Comparison of ENCODE assay signal across 15 mouse cellular contexts in genomic region chr15:7508535-7508934, GRCm38 (mm10).
DNase-seq lines count a peak whose midpoint lies in the region; ATAC-seq and TF ChIP-seq lines count a peak whose summit lies in the region.
"Had no signal": no experiment of that assay in that cellular context is flagged by ENCODE, and none has a peak within 500 bp of the region (broad histone marks: within the 10 kb centered on the region; RNA-seq: fewer than 3 reads in every experiment).

No protein-coding gene starts in this region.

- H3K9ac ChIP-seq in intestine, embryonic 14.5 days (ENCODE audit: low read length) = no peak overlapping the region
- no peak overlapping the region for H3K9ac ChIP-seq in intestine, postnatal 0 days (ENCODE audit: low read depth, low read length)
- H3K9ac ChIP-seq in neural tube, embryonic 12.5 days = no peak overlapping the region
- no peak overlapping the region for H3K9ac ChIP-seq in neural tube, embryonic 15.5 days (replicated peaks)
- H3K9ac ChIP-seq: kidney, embryonic 15.5 days; limb, embryonic 15.5 days; liver, postnatal 0 days had no signal

- H3K27me3 ChIP-seq in intestine, embryonic 14.5 days (replicated peaks; ENCODE audit: control insufficient read depth, insufficient read depth, low read length) = no peaks in the 10 kb centered on the region
- no peaks in the 10 kb centered on the region for H3K27me3 ChIP-seq in intestine, postnatal 0 days (replicated peaks; ENCODE audit: control insufficient read depth, insufficient read depth, low read length)
- H3K27me3 ChIP-seq in neural tube, embryonic 12.5 days (replicated peaks) = no peaks in the 10 kb centered on the region
- no peaks in the 10 kb centered on the region for H3K27me3 ChIP-seq in neural tube, embryonic 15.5 days (replicated peaks)
- no peaks in the 10 kb centered on the region for H3K27me3 ChIP-seq in embryonic facial prominence, embryonic 10.5 days (replicated peaks; ENCODE audit: low read depth, poor library complexity, severe bottlenecking)
- H3K27me3 ChIP-seq: kidney, embryonic 15.5 days; limb, embryonic 15.5 days had no signal

- no peaks in the 10 kb centered on the region for H3K4me1 ChIP-seq in intestine, embryonic 14.5 days (replicated peaks; ENCODE audit: control insufficient read depth, insufficient read depth, low read length)
- no peaks in the 10 kb centered on the region for H3K4me1 ChIP-seq in intestine, postnatal 0 days (replicated peaks; ENCODE audit: control insufficient read depth, insufficient read depth, low read length)
- H3K4me1 ChIP-seq in neural tube, embryonic 12.5 days = no peaks in the 10 kb centered on the region
- H3K4me1 ChIP-seq in neural tube, embryonic 15.5 days = peaks cover 3% of the 10 kb centered on the region; the same call in 1 of the 2 replicates
- H3K4me1 ChIP-seq in embryonic facial prominence, embryonic 10.5 days = no peaks in the 10 kb centered on the region
- H3K4me1 ChIP-seq: heart, embryonic 10.5 days; limb, embryonic 15.5 days had no signal

- no peaks in the 10 kb centered on the region for H3K9me3 ChIP-seq in intestine, embryonic 14.5 days (ENCODE audit: control insufficient read depth, low read length)
- no peaks in the 10 kb centered on the region for H3K9me3 ChIP-seq in intestine, postnatal 0 days (ENCODE audit: control insufficient read depth)
- H3K9me3 ChIP-seq in neural tube, embryonic 12.5 days = no peaks in the 10 kb centered on the region
- H3K9me3 ChIP-seq in neural tube, embryonic 15.5 days (replicated peaks) = no peaks in the 10 kb centered on the region
- H3K9me3 ChIP-seq in embryonic facial prominence, embryonic 10.5 days = no peaks in the 10 kb centered on the region
- H3K9me3 ChIP-seq: heart, embryonic 10.5 days; kidney, embryonic 15.5 days; limb, embryonic 15.5 days had no signal

- no peak overlapping the region for H3K4me2 ChIP-seq in intestine, embryonic 14.5 days (ENCODE audit: low read length)
- H3K4me2 ChIP-seq in intestine, postnatal 0 days (replicated peaks; ENCODE audit: low read depth) = no peak overlapping the region
- H3K4me2 ChIP-seq in neural tube, embryonic 12.5 days (replicated peaks) = no peak overlapping the region
- no peak overlapping the region for H3K4me2 ChIP-seq in neural tube, embryonic 15.5 days
- H3K4me2 ChIP-seq: kidney, embryonic 15.5 days; limb, embryonic 15.5 days had no signal

- no peak for ATAC-seq in intestine, embryonic 14.5 days (replicated peaks; ENCODE audit: low FRiP score, low TSS enrichment, low read depth)
- ATAC-seq in intestine, postnatal 0 days = no peak
- ATAC-seq in neural tube, embryonic 12.5 days (ENCODE audit: low FRiP score, low read depth) = peak; percentile 72
- ATAC-seq in neural tube, embryonic 15.5 days (ENCODE audit: low FRiP score) = peak; percentile 86; the same call in 1 of the 2 replicates
- ATAC-seq: liver, postnatal 0 days had no signal

- TF ChIP-seq CTCF in intestine, postnatal 0 days (IDR thresholded peaks at IDR 0.05; ENCODE audit: low read depth) = no peak

- no peak overlapping the region for H3K4me3 ChIP-seq in intestine, embryonic 14.5 days (ENCODE audit: low read depth, low read length)
- H3K4me3 ChIP-seq in intestine, postnatal 0 days (ENCODE audit: low read depth, low read length) = no peak overlapping the region
- no peak overlapping the region for H3K4me3 ChIP-seq in neural tube, embryonic 12.5 days
- H3K4me3 ChIP-seq in neural tube, embryonic 15.5 days (replicated peaks) = no peak overlapping the region
- H3K4me3 ChIP-seq in embryonic facial prominence, embryonic 10.5 days = no peak overlapping the region
- H3K4me3 ChIP-seq: heart, embryonic 10.5 days; kidney, embryonic 15.5 days; limb, embryonic 15.5 days had no signal

- peak overlapping the region; percentile 62; the same call in 1 of the 2 replicates for H3K27ac ChIP-seq in intestine, embryonic 14.5 days (ENCODE audit: low read depth)
- no peak overlapping the region for H3K27ac ChIP-seq in intestine, postnatal 0 days (ENCODE audit: low read depth, low read length)
- H3K27ac ChIP-seq in neural tube, embryonic 12.5 days = no peak overlapping the region
- no peak overlapping the region for H3K27ac ChIP-seq in neural tube, embryonic 15.5 days (replicated peaks)
- H3K27ac ChIP-seq in embryonic facial prominence, embryonic 10.5 days (replicated peaks) = no peak overlapping the region
- H3K27ac ChIP-seq: heart, embryonic 10.5 days; kidney, embryonic 15.5 days; limb, embryonic 15.5 days had no signal

- peak; percentile 15 to 38 for DNase-seq in cerebellum, postnatal 14 days
- no peak for DNase-seq in cerebellum, adult 8-10 months
- DNase-seq in intestine, embryonic 14.5 days (ENCODE audit: low spot score) = no peak
- no peak for DNase-seq in neural tube, embryonic 10.5 days (ENCODE audit: extremely low spot score, low spot score)
- no peak for DNase-seq in embryonic facial prominence, embryonic 10.5 days (ENCODE audit: low spot score)
- DNase-seq: cerebellum, adult 11 months; gastrocnemius, postnatal 25 days; liver, postnatal 0 days; thymus, postnatal 4 days had no signal

- 34% methylated on average over 8 of the region's 8 CpGs for WGBS in intestine, embryonic 14.5 days
- 51% methylated on average over 8 of the region's 8 CpGs for WGBS in intestine, postnatal 0 days
- WGBS in neural tube, embryonic 12.5 days = 31% methylated on average over 8 of the region's 8 CpGs
- 14% methylated on average over 8 of the region's 8 CpGs for WGBS in neural tube, embryonic 15.5 days
- 62% methylated on average over 8 of the region's 8 CpGs for WGBS in embryonic facial prominence, embryonic 10.5 days

- H3K36me3 ChIP-seq in intestine, embryonic 14.5 days (ENCODE audit: control insufficient read depth, insufficient read depth, low read length) = no peaks in the 10 kb centered on the region
- H3K36me3 ChIP-seq in intestine, postnatal 0 days (ENCODE audit: control insufficient read depth, insufficient read depth) = no peaks in the 10 kb centered on the region
- no peaks in the 10 kb centered on the region for H3K36me3 ChIP-seq in neural tube, embryonic 12.5 days
- H3K36me3 ChIP-seq in neural tube, embryonic 15.5 days = no peaks in the 10 kb centered on the region
- no peaks in the 10 kb centered on the region for H3K36me3 ChIP-seq in embryonic facial prominence, embryonic 10.5 days (replicated peaks)
- H3K36me3 ChIP-seq: heart, embryonic 10.5 days; kidney, embryonic 15.5 days; limb, embryonic 15.5 days had no signal

Comparison
In these comparisons a context has a peak if more than half of its experiments do, and no peak if none do; other contexts are left out.
1. DNase-seq: peak in cerebellum, postnatal 14 days (2 of 2); none in cerebellum, adult 8-10 months (single experiment), intestine, embryonic 14.5 days (single experiment), neural tube, embryonic 10.5 days (single experiment) and embryonic facial prominence, embryonic 10.5 days (single experiment).
2. ATAC-seq: peak in neural tube, embryonic 12.5 days (single experiment) and neural tube, embryonic 15.5 days (single experiment); none in intestine, embryonic 14.5 days (single experiment) and intestine, postnatal 0 days (single experiment).